Mouse (Mus musculus): ENCODE results near the gene Cep41.

The Cep41 gene

DNA sequence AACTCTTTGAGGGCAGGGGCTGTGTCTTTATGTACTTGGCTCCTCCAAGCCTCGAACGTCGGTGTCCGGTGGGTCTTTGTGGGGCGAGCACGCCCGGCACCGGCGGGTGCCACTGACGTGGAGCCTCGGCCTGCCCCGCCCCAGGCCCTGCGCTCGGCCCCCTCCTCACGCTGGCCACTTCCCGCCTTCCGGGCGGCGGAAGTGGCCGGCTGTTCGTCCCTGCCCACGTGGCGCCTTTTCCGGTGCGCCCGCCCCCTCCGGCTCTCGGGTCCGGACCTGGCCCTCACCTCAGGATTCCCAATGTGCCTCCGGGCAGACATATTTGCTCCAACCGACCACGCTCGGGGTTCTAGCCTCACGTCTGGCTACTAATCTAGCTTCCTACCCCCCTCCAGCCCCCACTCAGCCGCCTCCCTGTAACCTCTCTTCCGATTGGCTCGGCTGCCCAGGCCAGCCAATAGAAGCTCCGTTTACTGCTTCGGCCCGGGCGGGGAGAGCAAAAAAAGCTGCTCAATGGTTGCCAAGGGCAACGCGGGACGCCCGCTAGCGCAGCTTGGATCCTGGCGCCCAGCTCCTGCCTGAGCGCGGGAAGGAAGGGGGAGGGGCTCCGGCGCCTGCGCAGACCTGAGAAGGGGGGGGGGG, at the start of gene Cep41:
Gene Cep41, minus strand, starts transcription at position 400 of the 642 bp plus-strand sequence.
- peak; percentile 100 for DNase-seq

DNA sequence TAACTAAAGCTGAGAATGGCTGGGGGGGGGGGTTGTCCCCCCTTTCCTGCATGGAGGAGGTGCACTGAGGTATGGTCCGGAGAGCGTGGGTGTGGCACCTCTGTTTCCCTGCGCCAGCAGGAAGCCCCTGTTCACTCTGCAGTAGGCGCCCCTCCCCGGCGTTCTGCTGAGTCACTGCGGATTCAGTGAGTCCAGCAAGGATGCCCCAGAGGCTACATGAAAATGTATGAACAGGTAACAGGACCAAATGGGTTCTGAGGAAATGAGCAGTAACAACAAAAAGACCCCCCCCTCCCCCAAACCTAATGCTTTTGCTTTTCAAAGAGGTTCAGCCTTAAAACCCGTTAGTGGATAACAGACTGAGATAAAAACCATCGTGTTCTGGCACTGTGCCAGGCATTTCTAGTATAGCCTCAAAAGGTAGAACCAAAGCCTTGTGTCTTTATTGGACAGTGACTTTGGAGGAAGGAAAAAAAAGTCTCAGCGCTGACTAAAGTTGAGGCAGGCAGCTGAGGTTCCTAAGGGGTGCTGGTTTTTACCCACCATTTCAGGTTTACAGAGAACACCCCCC, 45.7 kb upstream of the Cep41 start:
- DNase-seq: peak; percentile 91

DNA sequence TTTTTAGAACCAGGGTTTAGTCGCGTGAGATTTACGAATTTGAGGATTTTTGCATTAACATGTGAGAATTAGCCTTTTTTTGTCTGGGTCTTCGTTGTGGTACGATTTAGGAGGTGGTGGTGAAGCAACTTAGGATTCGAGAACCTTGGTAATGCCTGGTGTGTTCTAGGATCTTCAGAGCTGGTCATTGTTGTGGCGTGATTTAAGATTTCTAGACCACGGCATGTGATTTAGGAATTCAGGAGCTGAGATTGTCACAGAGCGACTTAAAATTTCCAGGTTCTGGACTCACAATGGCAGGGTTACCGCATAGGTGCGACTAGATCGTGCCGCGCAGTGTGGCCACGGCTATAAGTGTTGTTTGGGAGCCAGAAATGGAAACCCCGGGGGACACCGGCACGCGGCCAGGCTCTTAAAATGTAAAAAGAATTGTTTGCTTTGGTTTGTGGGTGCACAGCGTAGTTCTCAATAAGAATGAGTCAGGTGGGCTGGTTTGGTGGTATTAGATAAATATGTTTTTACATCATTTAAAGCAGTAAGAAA, 45.0 kb upstream of the Cep41 start:
- DNase-seq: peak; percentile 80

DNA sequence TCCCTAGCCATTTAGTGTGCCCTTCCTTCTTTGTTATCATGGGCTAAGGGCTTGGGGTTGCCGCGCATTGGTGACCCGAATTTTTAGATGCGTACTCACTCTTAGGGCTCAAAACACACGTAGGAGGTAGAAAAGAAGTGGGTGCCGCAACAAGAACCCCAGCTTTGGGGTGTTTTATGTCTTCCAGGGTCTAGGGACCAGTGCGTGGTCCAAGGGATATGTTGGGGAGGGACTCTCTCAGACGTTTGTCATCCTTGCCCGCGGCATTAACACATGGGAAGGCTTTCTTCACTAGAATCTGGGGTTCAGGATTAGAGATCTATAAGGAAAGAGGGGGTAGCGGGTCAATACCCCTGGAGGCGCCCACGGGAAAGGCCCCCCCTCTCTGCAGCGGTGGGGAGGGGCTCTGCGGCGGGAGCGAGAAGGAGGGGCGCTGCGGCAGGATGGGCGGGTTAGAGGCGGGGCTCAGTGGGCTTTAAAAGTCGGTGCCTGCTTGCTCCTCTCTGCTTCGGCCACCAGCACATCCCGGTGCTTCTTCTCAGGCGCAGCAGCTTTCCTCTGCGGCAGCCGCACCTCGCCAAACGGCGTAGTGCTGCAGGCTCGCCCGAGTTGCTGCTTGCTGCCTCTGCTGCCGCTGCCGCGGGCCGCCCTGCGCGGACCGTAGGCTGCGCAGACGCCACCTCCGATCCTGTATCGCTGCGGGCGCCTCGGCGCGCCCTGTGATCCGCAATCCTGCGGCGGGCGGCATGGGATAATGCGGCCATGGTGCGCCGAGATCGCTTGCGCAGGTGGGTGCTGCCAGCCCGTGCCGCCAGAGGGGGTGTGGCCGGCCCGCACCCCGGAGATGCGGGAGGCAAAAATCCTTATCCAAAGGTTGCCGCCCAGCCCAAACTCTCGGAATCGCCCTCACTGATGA, 44.3 kb upstream of the Cep41 start:
- DNase-seq: peak; percentile 98

DNA sequence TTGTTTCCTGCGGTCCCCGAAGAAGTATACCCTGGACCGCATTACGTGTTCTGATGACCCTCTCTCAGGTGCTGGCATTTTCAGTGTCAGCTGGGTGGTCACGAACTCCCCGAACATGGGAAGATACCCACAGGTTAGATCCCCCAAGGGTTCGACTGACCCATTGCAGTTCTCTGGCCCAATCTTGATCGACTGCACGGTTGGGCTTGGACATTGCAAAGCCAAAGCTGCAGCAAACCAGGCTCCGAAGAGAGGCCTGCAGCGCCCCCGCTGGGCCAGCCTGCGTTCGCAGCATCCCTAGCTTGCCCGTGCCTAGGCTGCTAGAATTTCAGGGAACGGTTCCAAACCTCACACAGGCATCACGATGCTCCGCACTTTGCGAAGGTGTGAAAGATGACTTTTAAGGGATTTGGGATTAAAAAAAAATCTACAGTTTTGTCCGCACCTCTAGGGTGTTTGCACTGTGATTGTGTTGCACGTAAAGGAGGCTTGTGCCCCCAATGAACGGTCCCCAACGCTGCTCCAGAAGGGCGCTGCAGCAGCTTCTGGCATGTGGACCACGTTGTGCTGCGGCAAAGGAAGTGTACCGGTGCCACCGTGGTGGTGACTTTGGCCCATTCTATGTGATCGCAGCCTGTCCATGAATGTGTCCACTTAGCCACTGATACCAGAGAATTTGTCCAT, 43.5 kb upstream of the Cep41 start:
- DNase-seq: peak; percentile 96

DNA sequence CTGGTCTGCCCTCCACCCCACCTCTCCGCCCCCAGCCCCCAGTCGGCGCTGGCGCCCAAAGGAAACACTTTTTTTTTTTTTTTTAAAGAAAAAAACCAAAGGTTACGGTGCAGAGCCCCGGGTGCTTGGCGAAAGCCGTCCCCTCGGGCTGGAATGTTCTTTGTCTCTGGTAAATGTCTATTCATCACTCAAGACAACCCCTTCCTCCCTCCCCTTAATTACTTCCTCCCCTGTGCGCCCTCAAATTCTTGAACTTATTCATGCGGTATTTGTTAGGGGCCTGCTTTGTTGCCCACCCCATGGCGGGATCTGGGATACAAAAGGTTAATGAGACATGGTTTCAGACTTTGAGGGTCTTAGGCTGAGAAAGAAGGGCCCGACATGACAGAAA, 42.8 kb upstream of the Cep41 start:
- no peak for DNase-seq

DNA sequence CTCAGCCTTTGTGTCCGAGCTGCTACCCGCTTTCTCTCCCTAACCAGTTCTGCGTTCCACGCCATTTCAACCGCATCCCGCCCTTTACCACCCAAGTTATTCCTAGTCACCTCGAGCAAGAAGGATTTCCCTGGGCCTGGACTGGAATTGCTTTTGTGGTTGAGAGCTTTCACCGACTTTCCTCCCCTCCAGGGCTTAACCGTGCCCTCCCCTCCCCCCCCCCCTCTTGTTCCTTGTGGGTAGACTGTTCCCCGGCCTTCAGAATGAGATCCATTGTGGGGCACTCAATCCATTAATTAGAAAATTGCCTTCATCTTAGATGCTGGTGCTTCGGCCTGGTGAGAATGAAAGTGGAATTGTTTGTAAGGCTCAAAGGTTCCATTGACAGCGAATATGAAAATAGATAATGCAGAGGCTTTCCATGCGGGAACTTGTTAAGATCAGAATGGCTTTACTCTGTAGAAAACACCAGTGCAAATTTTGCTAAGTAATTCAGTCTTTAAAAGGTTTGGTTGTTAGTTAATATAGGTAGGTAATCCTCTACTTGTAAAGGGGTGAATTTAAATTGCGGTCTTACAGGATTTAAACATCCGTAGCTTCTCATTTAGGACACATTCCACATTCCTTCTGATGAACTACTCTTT, 42.3 kb upstream of the Cep41 start:
- DNase-seq: peak; percentile 88

DNA sequence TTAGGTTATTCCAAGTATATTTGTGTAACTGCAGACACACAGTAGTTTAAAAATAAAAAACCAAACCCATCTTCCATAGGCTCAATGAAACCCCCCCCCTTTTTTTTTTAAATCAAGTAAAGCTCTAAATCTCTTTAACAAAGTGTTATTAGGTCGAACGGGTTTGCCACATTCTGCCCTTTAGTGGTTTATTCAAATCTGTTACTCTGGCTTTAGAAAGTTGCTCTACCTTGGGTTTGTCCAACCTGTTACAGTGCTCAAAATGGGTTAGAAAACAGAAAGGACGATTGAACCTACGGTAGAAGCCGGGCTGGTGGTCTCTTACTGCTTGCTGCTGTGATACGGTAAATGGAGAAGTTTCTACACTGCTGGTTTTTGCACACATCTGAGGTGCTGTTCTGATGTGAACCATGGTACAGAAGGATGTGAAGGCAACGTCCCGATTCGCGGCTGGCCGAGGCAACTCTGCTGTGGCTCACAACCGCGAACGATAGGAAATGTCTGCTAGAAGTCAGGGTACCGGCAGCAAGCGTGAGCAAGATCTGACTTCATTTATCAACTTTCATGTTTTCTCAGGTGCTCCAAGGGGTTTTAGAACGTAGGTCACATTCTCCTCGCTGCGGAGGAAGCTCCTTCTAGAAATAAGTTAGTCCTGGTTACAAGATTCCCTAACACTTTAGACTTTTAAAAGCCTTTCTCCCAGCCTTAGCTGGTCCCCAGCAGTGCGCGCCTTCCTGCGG, 41.6 kb upstream of the Cep41 start:
- DNase-seq: peak; percentile 75

DNA sequence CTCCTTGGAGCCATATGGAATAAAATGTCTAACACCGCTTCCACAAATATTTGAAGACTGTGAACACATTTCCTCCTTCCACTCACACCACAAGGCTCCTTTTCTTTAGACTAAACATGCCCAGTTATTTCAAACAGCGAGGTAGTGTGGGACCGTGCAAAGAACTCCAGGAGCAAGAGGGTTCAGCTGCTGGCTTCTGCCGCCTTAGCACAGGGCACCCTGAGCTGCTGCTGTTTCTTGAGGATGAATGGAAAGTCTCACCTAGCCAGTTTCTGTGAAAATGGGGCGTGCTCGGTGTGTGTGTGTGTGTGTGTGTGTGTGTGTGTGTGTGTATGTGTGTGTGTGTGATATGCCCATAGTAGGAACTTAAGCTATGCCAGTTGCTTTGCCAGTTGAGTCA, 40.9 kb upstream of the Cep41 start:
- DNase-seq: no peak

DNA sequence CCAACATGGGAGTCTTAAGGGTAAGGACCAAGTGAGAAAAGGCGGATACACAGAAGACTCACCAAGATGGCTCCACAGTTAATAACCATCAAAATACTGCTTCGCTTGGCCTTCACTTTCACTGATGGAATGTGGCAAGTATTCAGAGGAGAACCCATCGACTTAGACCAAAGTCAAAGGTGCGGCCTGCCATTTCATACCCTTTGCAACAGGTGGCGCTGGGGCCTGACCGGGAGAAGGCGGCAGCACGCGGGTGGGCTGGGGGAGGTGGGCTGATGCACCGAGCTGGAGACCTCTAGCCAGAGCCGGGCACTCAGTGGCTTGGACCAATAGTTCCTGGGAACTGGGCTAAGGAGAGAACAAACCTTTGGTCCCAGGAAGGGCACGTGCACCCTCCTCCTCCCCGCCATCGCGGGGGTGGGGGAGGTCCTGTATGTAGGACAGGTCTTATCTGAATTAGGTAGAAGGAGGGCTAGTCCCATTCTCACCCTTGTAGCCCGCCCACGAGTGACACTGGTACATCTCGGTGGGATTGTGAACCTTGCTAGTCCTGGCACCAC, 39.1 kb upstream of the Cep41 start:
- DNase-seq: peak; percentile 86

DNA sequence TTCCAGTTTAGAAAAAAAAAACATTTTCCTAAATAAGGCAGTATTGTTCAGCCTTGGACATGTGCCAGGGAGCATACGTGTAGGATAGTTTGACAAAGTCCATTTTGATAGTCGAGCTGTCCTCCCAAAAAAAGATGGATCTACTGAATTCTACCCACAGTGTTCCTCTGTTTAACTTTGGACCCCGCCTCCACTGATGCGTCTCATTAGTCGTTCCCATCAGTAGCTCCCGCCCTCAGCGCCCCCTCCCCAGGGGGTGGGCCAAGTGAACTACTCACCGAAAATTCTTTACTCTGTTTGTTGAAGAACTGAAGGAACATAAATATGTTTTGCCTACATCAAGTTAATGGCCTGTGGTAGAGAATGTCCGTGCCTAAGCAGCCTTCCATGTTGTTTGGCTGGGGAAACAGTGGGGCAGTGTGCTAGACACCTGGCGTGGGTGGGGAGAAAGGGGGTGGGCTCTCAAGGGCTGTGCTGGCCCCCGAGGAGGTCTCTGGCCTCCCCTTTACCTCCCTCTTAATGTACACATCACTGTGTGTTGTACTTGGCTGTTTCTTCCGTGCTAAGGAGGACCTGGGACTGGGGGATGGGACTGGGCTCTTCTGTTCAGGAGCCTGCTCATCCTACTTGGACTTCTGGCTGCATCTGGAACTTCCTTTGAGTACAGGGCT, 36.9 kb upstream of the Cep41 start:
- DNase-seq: peak; percentile 78

DNA sequence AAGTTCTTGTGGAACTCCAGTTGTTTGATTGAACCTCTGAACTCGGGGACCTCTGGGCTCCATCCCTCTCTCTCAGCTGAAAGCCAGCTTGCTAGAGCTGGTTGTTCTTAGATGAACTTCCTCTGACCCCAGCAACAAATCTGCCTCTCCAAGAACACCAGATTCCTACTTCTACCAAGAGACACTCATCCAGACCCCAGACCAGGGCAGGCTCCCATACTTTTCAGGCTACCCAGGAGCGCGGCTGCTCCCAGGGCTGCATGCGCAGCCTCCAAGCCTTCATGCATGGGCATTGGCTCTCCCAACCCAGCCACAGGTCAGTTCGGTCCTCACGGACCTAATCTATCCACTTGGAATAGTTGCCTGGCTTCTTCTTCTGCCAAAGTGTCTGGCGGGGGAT, 29.8 kb upstream of the Cep41 start, which contains the start of gene Mest:
Gene Mest, plus strand, starts transcription at position 217 of the 400 bp plus-strand sequence.
- peak; percentile 82 for DNase-seq

DNA sequence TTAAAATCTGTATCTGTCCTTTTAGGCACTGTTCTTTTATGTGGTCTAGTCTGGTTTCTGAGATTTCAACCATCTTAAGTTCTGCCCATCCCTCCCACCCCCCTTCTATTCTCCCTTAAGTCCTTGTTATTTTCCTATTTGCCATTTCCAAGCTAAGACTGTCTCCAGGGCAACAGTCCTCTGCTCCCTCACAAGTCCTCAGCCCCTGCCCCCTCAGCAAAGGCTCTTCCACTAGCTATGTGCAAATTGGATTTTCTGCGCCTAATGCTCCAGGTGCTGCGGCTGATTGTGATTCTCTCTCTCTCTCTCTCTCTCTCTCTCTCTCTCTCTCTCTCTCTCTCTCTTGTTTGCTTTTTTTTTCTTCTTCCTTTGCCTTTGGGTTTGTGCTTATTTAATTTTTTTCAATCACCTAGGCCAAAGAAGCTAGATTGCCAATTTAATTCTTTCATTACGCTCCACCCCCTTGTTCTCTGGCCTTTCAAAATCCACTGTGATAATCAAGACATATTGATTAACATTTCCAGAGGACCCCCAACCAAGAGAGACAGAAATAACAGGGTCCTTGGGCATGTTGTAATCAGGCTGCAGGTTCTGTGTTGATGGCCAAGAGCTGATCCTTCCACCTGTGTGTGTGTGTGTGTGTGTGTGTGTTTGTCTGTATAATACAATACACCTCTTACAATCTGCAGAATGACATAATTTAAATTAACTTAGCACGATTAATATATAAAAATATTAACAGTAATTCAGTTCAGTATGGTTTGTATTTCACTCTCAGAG, 29.0 kb upstream of the Cep41 start:
- peak; percentile 27 for DNase-seq

DNA sequence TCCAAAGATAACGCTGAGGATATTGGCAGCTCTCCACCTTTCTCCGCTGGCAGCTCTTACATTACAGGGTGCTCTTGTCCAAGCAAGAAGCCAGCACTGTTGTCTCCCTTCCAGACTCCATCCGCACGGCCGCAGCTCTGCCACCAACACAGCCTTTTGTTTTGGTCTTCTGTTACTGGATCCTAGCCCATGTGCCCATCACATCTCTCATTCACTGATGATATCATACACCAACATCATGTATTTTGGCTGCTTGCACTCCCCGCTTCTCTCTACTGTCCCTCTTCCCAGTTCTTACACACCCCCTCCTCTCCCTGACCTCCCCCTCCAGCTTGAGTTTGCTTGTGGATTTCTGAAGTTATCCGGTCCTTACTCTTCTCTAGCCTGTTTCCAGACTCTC, 23.2 kb upstream of the Cep41 start:
- peak; percentile 76 for DNase-seq

DNA sequence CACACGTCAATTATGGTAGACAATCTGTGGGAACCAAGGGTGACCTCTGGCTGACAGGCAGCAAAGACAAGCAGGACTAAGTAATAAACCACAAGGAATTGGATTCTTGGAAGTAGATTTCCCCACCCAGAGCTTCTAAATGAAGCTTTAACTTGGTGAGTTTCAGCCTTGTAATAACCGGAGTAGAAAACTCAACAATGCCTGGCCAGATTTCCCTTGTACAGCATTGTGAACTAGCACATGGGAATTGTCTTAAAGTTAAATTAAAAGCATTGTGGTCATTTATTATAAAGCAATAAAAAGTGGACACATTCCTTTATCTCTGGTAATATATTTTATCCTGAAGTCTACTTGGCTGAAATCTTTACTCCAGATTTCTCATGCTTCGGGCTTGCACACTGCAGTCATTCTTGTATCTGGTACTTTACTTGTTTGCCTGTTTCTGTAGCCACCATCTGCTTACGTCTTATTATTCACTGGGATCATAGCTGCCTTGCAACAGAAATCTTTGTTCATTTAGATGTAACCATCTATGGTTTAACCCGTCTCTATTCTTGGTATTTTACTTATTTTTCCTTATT, 21.4 kb upstream of the Cep41 start:
- no peak for DNase-seq

DNA sequence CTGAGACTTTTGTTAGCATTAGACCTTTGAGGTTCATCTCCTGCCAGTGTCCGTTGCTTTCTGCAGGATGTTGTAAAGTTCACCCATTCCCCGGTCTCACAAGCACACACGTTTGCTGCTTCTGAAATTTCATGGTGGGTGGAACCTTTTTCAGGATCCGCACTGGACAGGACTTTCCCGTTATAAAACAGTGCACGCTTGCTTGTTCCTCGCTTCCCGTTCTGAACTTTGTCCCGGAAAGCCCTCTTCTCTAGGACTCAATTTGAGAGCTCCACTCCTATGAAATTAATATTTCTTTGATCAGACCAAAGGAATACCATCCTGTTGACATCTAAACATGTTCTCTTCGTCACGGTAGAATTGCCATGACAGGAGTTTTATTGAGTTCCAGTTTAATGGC, 20.3 kb upstream of the Cep41 start:
- peak; percentile 78 for DNase-seq

DNA sequence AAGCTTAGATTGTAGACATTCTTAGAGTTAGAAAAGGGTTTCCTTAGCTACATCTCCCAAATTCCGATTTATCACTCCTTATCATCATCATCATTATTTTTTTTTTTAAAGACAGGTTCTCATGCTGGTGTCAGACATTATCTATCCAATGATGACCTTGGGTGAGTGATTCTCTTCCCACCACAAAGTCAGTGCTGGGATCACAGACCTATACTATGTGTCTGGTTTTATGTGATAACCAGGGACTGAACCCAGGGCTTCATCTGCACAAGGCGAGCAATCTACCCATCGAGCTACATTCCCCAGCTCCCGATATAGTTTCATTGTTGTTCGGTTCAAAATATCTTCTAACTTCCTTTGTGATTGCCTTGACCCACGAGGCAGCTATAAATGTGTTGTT, 19.9 kb upstream of the Cep41 start:
- DNase-seq: peak; percentile 66

DNA sequence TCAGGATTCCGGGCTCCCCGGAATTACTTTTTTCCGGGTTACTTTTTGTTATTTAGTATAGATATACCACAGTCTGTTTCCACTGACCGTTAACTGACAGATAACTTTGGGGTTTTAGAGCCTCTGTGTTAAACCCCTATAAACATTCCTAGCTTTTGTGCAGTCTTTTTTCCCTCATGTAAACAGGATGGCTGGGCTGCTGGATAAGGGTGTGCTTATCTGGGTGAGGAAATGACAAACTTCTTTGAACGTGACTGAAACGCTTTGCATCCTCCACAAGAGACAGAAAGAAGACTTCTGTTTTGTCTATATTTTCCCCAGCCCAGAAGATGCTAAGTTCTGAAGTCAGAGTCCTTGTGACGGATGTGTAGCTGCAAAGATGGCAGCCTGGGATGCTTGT, 18.9 kb upstream of the Cep41 start:
- peak; percentile 82 for DNase-seq

DNA sequence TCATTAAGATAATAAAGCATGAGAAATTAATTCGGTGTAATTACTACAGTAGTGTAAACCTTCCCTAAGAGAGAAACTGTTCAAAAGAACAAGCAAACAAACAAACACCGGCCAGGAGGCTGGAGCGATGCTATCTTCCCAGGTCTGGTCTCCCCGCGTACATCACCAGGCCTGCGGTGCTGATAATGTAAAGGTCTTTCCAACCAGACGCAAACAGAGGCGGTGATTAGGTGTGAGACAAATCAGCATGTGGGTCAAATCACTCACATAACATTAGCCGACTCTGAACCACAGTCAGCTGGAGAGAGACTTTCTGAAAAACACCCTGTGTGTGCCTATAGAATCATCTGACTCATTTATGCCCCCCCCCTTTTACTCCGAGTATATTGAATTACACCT, 17.8 kb upstream of the Cep41 start:
- DNase-seq: peak; percentile 73
